Mouse (Mus musculus) CH12.LX (cell line): Measurements from ENCODE around the gene Gm20388. TPM values are rescaled to one million over a fixed set of nuclear protein-coding genes. Genes with fewer than 3 reads are reported as not detected.

ENCODE experiments used
- DNase-seq: peaks from one replicate; pipeline ENCODE4 v3.0.0-alpha.2; 2013; ENCODE audit errors: extremely low read depth
- H3K27ac ChIP-seq: 2 replicates; pipeline ENCODE4 v1.5.1; 2012; ENCODE audit warnings: low read depth, mild to moderate bottlenecking, control low read depth, moderate library complexity; ENCODE audit not compliant: insufficient read depth
- H3K27me3 ChIP-seq: replicated peaks from 2 replicates; pipeline ENCODE3; 2012; ENCODE audit warnings: inconsistent platforms
- H3K36me3 ChIP-seq, 2 experiments: replicated peaks in 1 of 2; 2 replicates each; pipeline versions ENCODE3 to v1.6.1; 2012; ENCODE audit warnings: inconsistent platforms in 1 of 2, low read length in 1 of 2, mild to moderate bottlenecking in 1 of 2, mixed read lengths in 1 of 2, moderate library complexity in 1 of 2; ENCODE audit not compliant: control insufficient read depth in 1 of 2, insufficient read depth in 1 of 2
- H3K4me1 ChIP-seq, 2 experiments: 2 replicates each; pipeline ENCODE4 v1.6.1; 2012; ENCODE audit warnings: inconsistent platforms in 1 of 2, moderate library complexity in 1 of 2; ENCODE audit not compliant: insufficient read depth in 2 of 2, control insufficient read depth in 1 of 2
- H3K4me2 ChIP-seq: 2 replicates; pipeline ENCODE4 v1.6.1; 2012; ENCODE audit warnings: low read depth, mild to moderate bottlenecking, control low read depth; ENCODE audit not compliant: poor library complexity, insufficient read depth, severe bottlenecking
- H3K4me3 ChIP-seq, 3 experiments: fragments of 150-350 bp in 1 of 3; sonication (generic) in 1 of 3; replicated peaks in 1 of 3; 2 replicates each; pipeline versions ENCODE3 to v1.5.1; 2011 to 2012; ENCODE audit warnings: low read depth in 2 of 3, low read length in 2 of 3, mild to moderate bottlenecking in 2 of 3, moderate library complexity in 2 of 3, control low read depth in 1 of 3, improper control_type of control experiment in 1 of 3, inconsistent platforms in 1 of 3, mixed read lengths in 1 of 3; ENCODE audit not compliant: poor library complexity in 1 of 3
- H3K79me2 ChIP-seq: replicated peaks from 2 replicates; pipeline ENCODE4 v1.6.1; 2012; ENCODE audit warnings: mild to moderate bottlenecking, moderate library complexity; ENCODE audit not compliant: control insufficient read depth, poor library complexity, insufficient read depth, severe bottlenecking; ENCODE audit errors: extremely low read depth
- H3K9ac ChIP-seq: 2 replicates; pipeline ENCODE4 v1.6.1; 2012; ENCODE audit warnings: low read depth, mild to moderate bottlenecking, control low read depth, moderate library complexity; ENCODE audit not compliant: insufficient read depth
- H3K9me3 ChIP-seq: replicated peaks from 2 replicates; pipeline ENCODE3; 2012; ENCODE audit warnings: low read length, inconsistent platforms, mixed read lengths
- CHD2 ChIP-seq: IDR thresholded peaks from 2 replicates; pipeline ENCODE4 v1.6.1; 2011; ENCODE audit warnings: low read length, improper control_type of control experiment
- CTCF ChIP-seq, 2 experiments: IDR thresholded peaks in 1 of 2; conservative IDR thresholded peaks in 1 of 2; 2 replicates each; pipeline ENCODE4 v1.5.1; 2011 to 2012; ENCODE audit warnings: low read depth in 2 of 2, low read length in 2 of 2, improper control_type of control experiment in 1 of 2, inconsistent platforms in 1 of 2, mild to moderate bottlenecking in 1 of 2, moderate library complexity in 1 of 2
- E2F4 ChIP-seq: IDR thresholded peaks from 2 replicates; pipeline ENCODE4 v1.6.1; 2011; ENCODE audit warnings: low read depth, low read length, improper control_type of control experiment; ENCODE audit not compliant: insufficient replicate concordance
- ETS1 ChIP-seq: conservative IDR thresholded peaks from 2 replicates; pipeline ENCODE4 v1.6.1; 2012; ENCODE audit warnings: low read depth, mild to moderate bottlenecking, inconsistent platforms, low read length, improper control_type of control experiment, moderate library complexity
- GABPA ChIP-seq: IDR thresholded peaks from 2 replicates; pipeline ENCODE4 v1.6.1; 2012; ENCODE audit warnings: low read depth, low read length, improper control_type of control experiment, inconsistent platforms; ENCODE audit not compliant: insufficient replicate concordance
- HCFC1 ChIP-seq: IDR thresholded peaks from 2 replicates; pipeline ENCODE4 v1.6.1; 2012; ENCODE audit warnings: low read depth, mild to moderate bottlenecking, inconsistent platforms, low read length, improper control_type of control experiment
- IRF4 ChIP-seq: IDR thresholded peaks from 2 replicates; pipeline ENCODE4 v1.6.1; 2014; ENCODE audit warnings: low read depth, mild to moderate bottlenecking, inconsistent platforms, low read length, improper control_type of control experiment
- JUN ChIP-seq: IDR thresholded peaks from 2 replicates; pipeline ENCODE4 v1.6.1; 2011; ENCODE audit warnings: low read depth, mild to moderate bottlenecking, low read length, improper control_type of control experiment, moderate library complexity; ENCODE audit not compliant: insufficient read depth
- JUND ChIP-seq: conservative IDR thresholded peaks from 2 replicates; pipeline ENCODE4 v1.6.1; 2011; ENCODE audit warnings: low read depth, low read length, improper control_type of control experiment
- MAX ChIP-seq: IDR thresholded peaks from 2 replicates; pipeline ENCODE4 v1.6.1; 2011; ENCODE audit warnings: low read length, improper control_type of control experiment
- MAZ ChIP-seq: IDR thresholded peaks from 2 replicates; pipeline ENCODE4 v1.6.1; 2012; ENCODE audit warnings: low read depth, mild to moderate bottlenecking, inconsistent platforms, low read length, improper control_type of control experiment, moderate library complexity
- MEF2A ChIP-seq: IDR thresholded peaks from 2 replicates; pipeline ENCODE4 v1.6.1; 2014; ENCODE audit warnings: low read depth, mild to moderate bottlenecking, inconsistent platforms, low read length, improper control_type of control experiment, borderline replicate concordance
- MYC ChIP-seq: IDR thresholded peaks from 2 replicates; pipeline ENCODE4 v1.6.1; 2011; ENCODE audit warnings: low read depth, mild to moderate bottlenecking, improper control_type of control experiment, low read length
- NELFE ChIP-seq: IDR thresholded peaks from 2 replicates; pipeline ENCODE4 v1.6.1; 2011; ENCODE audit warnings: low read depth, low read length, improper control_type of control experiment
- NRF1 ChIP-seq: IDR thresholded peaks from 2 replicates; pipeline ENCODE4 v1.6.1; 2014; ENCODE audit warnings: low read depth, mild to moderate bottlenecking, inconsistent platforms, low read length, improper control_type of control experiment, moderate library complexity
- RAD21 ChIP-seq: IDR thresholded peaks from 2 replicates; pipeline ENCODE4 v1.6.1; 2011; ENCODE audit warnings: low read depth, mild to moderate bottlenecking, low read length, improper control_type of control experiment, moderate library complexity
- RCOR1 ChIP-seq: conservative IDR thresholded peaks from 2 replicates; pipeline ENCODE4 v1.6.1; 2012; ENCODE audit warnings: low read depth, mild to moderate bottlenecking, inconsistent platforms, low read length, improper control_type of control experiment
- SIN3A ChIP-seq: IDR thresholded peaks from 2 replicates; pipeline ENCODE4 v1.6.1; 2012; ENCODE audit warnings: low read length, improper control_type of control experiment, inconsistent platforms
- SMC3 ChIP-seq: IDR thresholded peaks from 2 replicates; pipeline ENCODE4 v1.6.1; 2011; ENCODE audit warnings: low read depth, low read length, improper control_type of control experiment
- USF2 ChIP-seq: conservative IDR thresholded peaks from 2 replicates; pipeline ENCODE4 v1.6.1; 2011; ENCODE audit warnings: low read depth, low read length, improper control_type of control experiment
- ZMIZ1 ChIP-seq: IDR thresholded peaks from 2 replicates; pipeline ENCODE4 v1.6.1; 2012; ENCODE audit warnings: low read depth, mild to moderate bottlenecking, inconsistent platforms, low read length, improper control_type of control experiment
- dilution Hi-C: fragments of 300-500 bp; cut with MboI; formaldehyde crosslinking; loops from 2 replicates; pipeline ENCODE4 v1.14.3; 2020; ENCODE audit warnings: low sequenced_read_pairs; ENCODE audit not compliant: extremely low pct_unique_long_range_greater_than_20kb, extremely low pct_ligation_motif_present
- in situ Hi-C: fragments of 300-500 bp; cut with MboI; formaldehyde crosslinking; loops from 3 replicates; pipeline ENCODE4 v1.14.3; 2019; ENCODE audit warnings: low sequenced_read_pairs, low pct_ligation_motif_present, low pct_unique_long_range_greater_than_20kb, mixed read lengths
- polyA plus RNA-seq: library from polyadenylated mRNA; unstranded; fragments of >175 nt; gene quantifications from 2 replicates; pipeline ENCODE4 v1.2.1, GENCODE M21; 2012; ENCODE audit warnings: low read depth; ENCODE audit not compliant: insufficient read length
- total RNA-seq, 2 experiments: library from RNA; depleted of rRNA; stranded (reverse); fragments of 300-350 nt in 1 of 2; fragments of >200 nt in 1 of 2; gene quantifications; 2 replicates each; pipeline ENCODE4 v1.2.3; 2012 to 2014

Gm20388 gene
- total and polyA plus RNA-seq, 3 experiments: 14.8 to 26.3 (median 22.2) TPM

DNA sequence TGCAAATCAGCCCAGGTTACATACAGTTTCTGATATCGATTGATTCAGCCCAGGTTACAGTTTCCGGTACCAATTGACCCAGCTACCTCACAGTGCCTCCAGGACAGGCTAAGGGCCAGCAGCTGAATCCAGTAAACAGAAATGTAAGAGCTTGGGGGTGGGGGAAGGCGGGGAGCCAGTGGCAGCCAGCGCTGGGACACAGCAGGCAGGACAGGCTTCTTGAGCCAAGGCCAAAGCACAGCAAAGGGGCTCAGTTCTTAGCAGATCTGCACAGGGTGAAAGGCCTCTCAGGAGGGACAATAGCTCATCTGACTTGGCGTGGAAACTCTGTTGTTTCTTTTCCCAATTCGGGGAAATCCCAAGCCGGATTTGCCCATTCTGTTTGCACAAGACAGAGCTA, 3866.7 kb downstream of the Gm20388 start:
- no peak overlapping the region for H3K4me2 ChIP-seq
- in situ Hi-C loops: no loop called here
- no peak overlapping the region for H3K27ac ChIP-seq
- peaks cover 0 to 15% of the 10 kb centered on the region in 2 experiments for H3K36me3 ChIP-seq
- dilution Hi-C loops: no loop called here
- no peak overlapping the region for H3K4me3 ChIP-seq
- TF ChIP-seq MYC: no peak
- TF ChIP-seq CHD2: no peak
- TF ChIP-seq USF2: no peak
- no peak for TF ChIP-seq GABPA
- no peak for TF ChIP-seq NRF1
- H3K27me3 ChIP-seq: peaks cover 4% of the 10 kb centered on the region
- H3K9me3 ChIP-seq: peaks cover 5% of the 10 kb centered on the region
- DNase-seq: no peak
- no peak overlapping the region for H3K9ac ChIP-seq
- H3K79me2 ChIP-seq: no peaks in the 10 kb centered on the region
- peaks cover 3 to 13% of the 10 kb centered on the region in 2 experiments; a peak in 3 of 4 replicates for H3K4me1 ChIP-seq

DNA sequence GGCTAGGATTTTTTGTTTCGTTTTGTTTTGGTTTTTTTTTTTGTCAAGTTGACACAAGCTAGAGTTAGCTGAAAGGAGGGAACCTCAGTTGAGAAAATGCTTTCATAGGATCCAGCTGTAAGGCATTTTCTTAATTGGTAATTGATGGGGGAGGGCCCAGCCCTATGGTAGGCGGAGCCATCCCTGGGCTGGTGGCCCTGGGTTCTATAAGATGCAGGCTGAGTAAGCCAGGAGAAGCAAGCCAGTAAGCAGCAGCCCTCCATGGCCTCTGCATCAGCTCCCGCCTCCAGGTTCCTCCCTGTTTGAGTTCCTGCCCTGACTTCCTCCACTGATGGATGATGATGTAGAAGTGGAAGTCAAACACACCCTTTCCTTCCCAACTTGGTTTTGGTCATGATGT, 3869.8 kb downstream of the Gm20388 start:
- TF ChIP-seq MYC: no peak
- no peak for TF ChIP-seq CTCF (conservative IDR thresholded peaks at IDR 0.05 in 1 of 2, IDR thresholded peaks at IDR 0.05 in 1 of 2; ENCODE audit: low read depth in 2 of 2, low read length in 2 of 2)
- TF ChIP-seq RCOR1: no peak
- no peak for TF ChIP-seq E2F4
- no peak for TF ChIP-seq JUND
- TF ChIP-seq HCFC1: no peak
- no peak for TF ChIP-seq ZMIZ1
- no peaks in the 10 kb centered on the region for H3K9me3 ChIP-seq
- no peak overlapping the region for H3K9ac ChIP-seq
- in situ Hi-C loops (no loop called here), dilution Hi-C loops (no loop called here)
- no peak overlapping the region for H3K27ac ChIP-seq
- H3K36me3 ChIP-seq: peaks cover 17 to 42% of the 10 kb centered on the region in 2 experiments
- H3K27me3 ChIP-seq: no peaks in the 10 kb centered on the region
- H3K4me2 ChIP-seq: no peak overlapping the region
- no peak for DNase-seq
- no peak overlapping the region for H3K4me3 ChIP-seq
- peaks cover 18 to 29% of the 10 kb centered on the region in 2 experiments for H3K4me1 ChIP-seq
- H3K79me2 ChIP-seq: no peaks in the 10 kb centered on the region

DNA sequence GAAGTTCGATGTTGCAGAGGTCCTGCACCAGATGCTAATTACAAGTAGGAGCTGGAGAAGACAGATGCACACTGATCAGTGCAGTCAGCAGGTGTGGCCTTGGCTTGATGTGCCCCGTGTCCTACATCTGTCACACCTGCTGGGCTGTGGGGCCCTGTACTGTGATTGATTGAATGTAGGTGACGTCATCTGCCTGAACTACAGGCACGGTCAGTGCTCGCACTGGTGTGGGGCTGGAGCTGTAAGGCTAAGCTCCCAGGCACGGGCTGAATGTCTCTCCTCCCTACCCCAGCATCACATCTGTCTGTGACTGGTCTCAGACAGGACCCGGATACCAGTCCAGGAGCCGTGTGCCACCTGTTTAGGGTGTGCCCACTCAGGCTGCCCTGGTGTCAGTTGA, 3870.6 kb downstream of the Gm20388 start:
- dilution Hi-C loops (no loop called here), in situ Hi-C loops (no loop called here)
- Histone ChIP-seq H3K9me3 (no peaks in the 10 kb centered on the region), H3K9ac (no peak overlapping the region), H3K4me3 (no peak overlapping the region), H3K4me2 (no peak overlapping the region), H3K36me3 (peaks cover 17 to 45% of the 10 kb centered on the region in 2 experiments), H3K79me2 (no peaks in the 10 kb centered on the region), H3K4me1 (peaks cover 20 to 34% of the 10 kb centered on the region in 2 experiments), H3K27me3 (no peaks in the 10 kb centered on the region), H3K27ac (no peak overlapping the region)
- DNase-seq: no peak
- no peak for TF ChIP-seq SIN3A
- TF ChIP-seq GABPA: no peak
- no peak for TF ChIP-seq MYC
- no peak for TF ChIP-seq IRF4
- no peak for TF ChIP-seq MEF2A
- no peak for TF ChIP-seq ETS1
- no peak for TF ChIP-seq HCFC1
- no peak for TF ChIP-seq CTCF (conservative IDR thresholded peaks at IDR 0.05 in 1 of 2, IDR thresholded peaks at IDR 0.05 in 1 of 2; ENCODE audit: low read depth in 2 of 2, low read length in 2 of 2)
- no peak for TF ChIP-seq RAD21
- no peak for TF ChIP-seq JUN
- TF ChIP-seq NELFE: no peak
- TF ChIP-seq MAZ: no peak
- no peak for TF ChIP-seq MAX
- TF ChIP-seq SMC3: no peak
- TF ChIP-seq RCOR1: no peak
